In the genomic region with DNA sequence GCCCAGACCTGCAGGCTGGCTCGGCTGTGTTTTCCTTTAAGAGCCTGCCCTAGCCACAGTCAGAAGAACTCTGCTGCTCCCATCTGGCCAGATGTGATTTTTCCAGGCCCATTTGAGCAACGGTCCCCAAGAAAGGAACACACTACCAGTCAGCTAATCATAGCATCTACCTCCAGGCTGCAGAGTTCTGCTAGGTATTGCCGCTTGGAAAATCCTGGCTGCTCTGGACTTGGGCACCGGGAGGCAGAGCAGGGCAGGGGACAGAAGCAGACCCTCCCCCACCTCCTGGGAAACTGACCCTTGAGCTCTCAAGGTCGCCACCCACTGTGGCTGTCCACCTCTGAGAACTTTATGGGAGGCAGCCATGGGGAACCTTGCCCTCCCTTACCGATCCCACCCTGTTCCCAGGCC, we compare ENCODE assay signal across 10 mouse cellular contexts. TPM values are rescaled to one million over a fixed set of nuclear protein-coding genes. Genes with fewer than 3 reads are reported as not detected.
A peak's percentile ranks its signal among the peaks of the same experiment; 100 is the strongest.
DNase-seq lines count a peak whose midpoint lies in the region; ATAC-seq and TF ChIP-seq lines count a peak whose summit lies in the region.
"Had no signal": no experiment of that assay in that cellular context is flagged by ENCODE, and none has a peak within 500 bp of the region (broad histone marks: within the 10 kb centered on the region; RNA-seq: fewer than 3 reads in every experiment).

No protein-coding gene starts in this region.

- H3K9me3 ChIP-seq in hindbrain, embryonic 11.5 days (ENCODE audit: control insufficient read depth, low read length): no peaks in the 10 kb centered on the region
- H3K9me3 ChIP-seq in hindbrain, embryonic 16.5 days (ENCODE audit: control insufficient read depth, low read length): no peaks in the 10 kb centered on the region
- H3K9me3 ChIP-seq in limb, embryonic 11.5 days (ENCODE audit: control insufficient read depth, low read length): no peaks in the 10 kb centered on the region

- CTCF ChIA-PET in Patski (lab: Charles Lee): interaction anchor here (0.9 to 5.2 kb wide), 4 partner anchors 9 to 43 kb away, joined by 3 to 22 read pairs (median 5); partner anchors contain the start of genes Clec18a and Exosc6

- 34% methylated on average over 6 of the region's 6 CpGs for WGBS in hindbrain, embryonic 11.5 days
- WGBS in hindbrain, embryonic 16.5 days: 33% methylated on average over 6 of the region's 6 CpGs
- WGBS in limb, embryonic 11.5 days: 32% methylated on average over 6 of the region's 6 CpGs

- H3K27me3 ChIP-seq in hindbrain, embryonic 11.5 days (ENCODE audit: control insufficient read depth, insufficient read depth, low read length): no peaks in the 10 kb centered on the region
- H3K27me3 ChIP-seq in hindbrain, embryonic 16.5 days (replicated peaks; ENCODE audit: control insufficient read depth, insufficient read depth, low read length): no peaks in the 10 kb centered on the region
- no peaks in the 10 kb centered on the region for H3K27me3 ChIP-seq in Patski
- no peaks in the 10 kb centered on the region for H3K27me3 ChIP-seq in limb, embryonic 11.5 days (ENCODE audit: control insufficient read depth, insufficient read depth, low read length)

- H3K4me1 ChIP-seq in hindbrain, embryonic 11.5 days (replicated peaks; ENCODE audit: control insufficient read depth, insufficient read depth, low read length): peaks cover 4% of the 10 kb centered on the region
- no peaks in the 10 kb centered on the region for H3K4me1 ChIP-seq in hindbrain, embryonic 16.5 days (ENCODE audit: control insufficient read depth, insufficient read depth, low read depth, low read length)
- 0 out of 2 replicates have a peak, but pooled peaks cover 2% of the 10 kb centered on the region for H3K4me1 ChIP-seq in limb, embryonic 11.5 days (ENCODE audit: control insufficient read depth, insufficient read depth, low read length)

- ATAC-seq in hindbrain, embryonic 11.5 days (ENCODE audit: low FRiP score): no peak
- ATAC-seq in hindbrain, embryonic 16.5 days: no peak
- ATAC-seq in Patski: peak; percentile 36
- no peak for ATAC-seq in limb, embryonic 11.5 days (ENCODE audit: insufficient number of reproducible peaks, low FRiP score, low TSS enrichment, low read depth)
- no peak for ATAC-seq in monocyte, adult 5-6 weeks (replicated peaks; ENCODE audit: insufficient number of reproducible peaks, low FRiP score, low TSS enrichment, poor library complexity, severe bottlenecking)

- peak; percentile 30 for DNase-seq in hindbrain, embryonic 11.5 days (ENCODE audit: low spot score)
- no peak for DNase-seq in Patski (ENCODE audit: low read depth, low spot score)
- peak; percentile 12 for DNase-seq in gastrocnemius, postnatal 25 days
- DNase-seq in limb, embryonic 11.5 days (ENCODE audit: low spot score): peak; percentile 51
- no peak for DNase-seq in layer of hippocampus, adult 9-11 months
- no peak for DNase-seq in cerebellum, adult 18-20 months

- H3K4me3 ChIP-seq in hindbrain, embryonic 11.5 days (ENCODE audit: low read depth, low read length): no peak overlapping the region
- H3K4me3 ChIP-seq in hindbrain, embryonic 16.5 days (ENCODE audit: low read length): no peak overlapping the region
- no peak overlapping the region for H3K4me3 ChIP-seq in limb, embryonic 11.5 days (ENCODE audit: low read depth, low read length)

- H3K9ac ChIP-seq in hindbrain, embryonic 11.5 days (ENCODE audit: low read depth, low read length): no peak overlapping the region
- H3K9ac ChIP-seq in hindbrain, embryonic 16.5 days (ENCODE audit: low read depth, low read length): no peak overlapping the region
- no peak overlapping the region for H3K9ac ChIP-seq in limb, embryonic 11.5 days (ENCODE audit: low read length)

- no peaks in the 10 kb centered on the region for H3K36me3 ChIP-seq in hindbrain, embryonic 11.5 days (ENCODE audit: control insufficient read depth, insufficient read depth, low read length)
- H3K36me3 ChIP-seq in hindbrain, embryonic 16.5 days (ENCODE audit: control insufficient read depth, insufficient read depth, low read length): no peaks in the 10 kb centered on the region
- no peaks in the 10 kb centered on the region for H3K36me3 ChIP-seq in limb, embryonic 11.5 days (ENCODE audit: control insufficient read depth, insufficient read depth, low read length)

- H3K4me2 ChIP-seq in hindbrain, embryonic 11.5 days (replicated peaks; ENCODE audit: low read depth, low read length): no peak overlapping the region; the same call in 1 of the 2 replicates
- H3K4me2 ChIP-seq in hindbrain, embryonic 16.5 days (ENCODE audit: low read length): no peak overlapping the region
- H3K4me2 ChIP-seq in limb, embryonic 11.5 days (ENCODE audit: low read depth, severe bottlenecking): no peak overlapping the region

- H3K27ac ChIP-seq in hindbrain, embryonic 11.5 days (ENCODE audit: low read depth, low read length): no peak overlapping the region
- H3K27ac ChIP-seq in hindbrain, embryonic 16.5 days (ENCODE audit: low read depth, low read length): no peak overlapping the region
- no peak overlapping the region for H3K27ac ChIP-seq in limb, embryonic 11.5 days (replicated peaks; ENCODE audit: low read depth, low read length)

- in situ Hi-C loops in Patski (cut with MboI; ENCODE audit: low pct_unique_long_range_greater_than_20kb): loop anchor here (10.0 kb wide), 1 partner anchor 335 kb away; no protein-coding TSS in a partner anchor

- TF ChIP-seq CTCF in Patski (IDR thresholded peaks at IDR 0.05): no peak

- POLR2A ChIA-PET in Patski (lab: Charles Lee): interaction anchor here (0.7 to 1.3 kb wide), 3 partner anchors 11 to 53 kb away, joined by 3 to 9 read pairs (median 3); partner anchors contain the start of gene Exosc6

RNA-seq across cellular contexts. Expression of gene Clec18a, which starts 12.4 kb away (rescaled TPM):
- polyA plus RNA-seq in hindbrain, embryonic 11.5 days (2014; fragmentation: Nextera tagmentation; extraction: Ambion mirVana): 0.52 and 0.88 TPM in 2 replicates
- 0.49 and 0.65 TPM in 2 replicates for polyA plus RNA-seq in hindbrain, embryonic 16.5 days (2015; fragmentation: Nextera tagmentation; extraction: Ambion mirVana)
- 8.3 TPM for polyA plus RNA-seq in Patski (2021)
- total RNA-seq in gastrocnemius, postnatal 25 days (2021): under 1 TPM; 0.64 to 0.88 TPM
- not detected in 2 replicates for polyA plus RNA-seq in limb, embryonic 11.5 days (2014; fragmentation: Nextera tagmentation; extraction: Ambion mirVana)
- not detected in 3 replicates for total RNA-seq in monocyte, adult 5-6 weeks (2017)
- polyA plus RNA-seq: intestine, embryonic 14.5 days; stomach, embryonic 16.5 days had no signal

RNA-seq across cellular contexts. Expression of gene Pdpr, which starts 14.6 kb away (rescaled TPM):
- 5.2 and 6.4 TPM in 2 replicates for polyA plus RNA-seq in hindbrain, embryonic 11.5 days (2014; fragmentation: Nextera tagmentation; extraction: Ambion mirVana)
- 9.5 and 10.5 TPM in 2 replicates for polyA plus RNA-seq in hindbrain, embryonic 16.5 days (2015; fragmentation: Nextera tagmentation; extraction: Ambion mirVana)
- polyA plus RNA-seq in Patski (2021): 26.1 TPM
- total RNA-seq in gastrocnemius, postnatal 25 days (2021): 10 to 100 TPM; 89.9 to 97.1 TPM
- polyA plus RNA-seq in limb, embryonic 11.5 days (2014; fragmentation: Nextera tagmentation; extraction: Ambion mirVana): 5.9 and 7.8 TPM in 2 replicates
- total RNA-seq in monocyte, adult 5-6 weeks (2017): 14.7 to 21.9 TPM (median 18.5 TPM) in 3 replicates

RNA-seq across cellular contexts. Expression of gene Exosc6, which starts 23.7 kb away (rescaled TPM):
- polyA plus RNA-seq in hindbrain, embryonic 11.5 days (2014; fragmentation: Nextera tagmentation; extraction: Ambion mirVana): 15.0 and 21.6 TPM in 2 replicates
- polyA plus RNA-seq in hindbrain, embryonic 16.5 days (2015; fragmentation: Nextera tagmentation; extraction: Ambion mirVana): not detected in 2 replicates
- not detected for polyA plus RNA-seq in Patski (2021)
- not detected for total RNA-seq in gastrocnemius, postnatal 25 days (2021)
- polyA plus RNA-seq in limb, embryonic 11.5 days (2014; fragmentation: Nextera tagmentation; extraction: Ambion mirVana): 31.1 and 35.1 TPM in 2 replicates
- 3.1 to 8.9 TPM (median 5.7 TPM) in 3 replicates for total RNA-seq in monocyte, adult 5-6 weeks (2017)
- polyA plus RNA-seq: stomach, embryonic 16.5 days had no signal

RNA-seq across cellular contexts. Expression of gene Aars, which starts 46.9 kb away (rescaled TPM):
- 64.5 and 74.6 TPM in 2 replicates for polyA plus RNA-seq in hindbrain, embryonic 11.5 days (2014; fragmentation: Nextera tagmentation; extraction: Ambion mirVana)
- 92.2 and 94.7 TPM in 2 replicates for polyA plus RNA-seq in hindbrain, embryonic 16.5 days (2015; fragmentation: Nextera tagmentation; extraction: Ambion mirVana)
- 170 TPM for polyA plus RNA-seq in Patski (2021)
- 10 to 100 TPM; 38.8 to 47.1 TPM for total RNA-seq in gastrocnemius, postnatal 25 days (2021)
- polyA plus RNA-seq in limb, embryonic 11.5 days (2014; fragmentation: Nextera tagmentation; extraction: Ambion mirVana): 66.1 and 78.4 TPM in 2 replicates
- 21.3 to 43.8 TPM (median 39.0 TPM) in 3 replicates for total RNA-seq in monocyte, adult 5-6 weeks (2017)

RNA-seq across cellular contexts. Expression of gene Ddx19b, which starts 48.3 kb away (rescaled TPM):
- 6.0 and 7.2 TPM in 2 replicates for polyA plus RNA-seq in hindbrain, embryonic 11.5 days (2014; fragmentation: Nextera tagmentation; extraction: Ambion mirVana)
- 6.7 and 6.9 TPM in 2 replicates for polyA plus RNA-seq in hindbrain, embryonic 16.5 days (2015; fragmentation: Nextera tagmentation; extraction: Ambion mirVana)
- polyA plus RNA-seq in Patski (2021): 8.3 TPM
- 10 to 100 TPM; 11.4 to 11.5 TPM for total RNA-seq in gastrocnemius, postnatal 25 days (2021)
- polyA plus RNA-seq in limb, embryonic 11.5 days (2014; fragmentation: Nextera tagmentation; extraction: Ambion mirVana): 4.5 and 4.7 TPM in 2 replicates
- 11.0 to 15.2 TPM (median 14.4 TPM) in 3 replicates for total RNA-seq in monocyte, adult 5-6 weeks (2017)

Comparison
In these comparisons a context has a peak if more than half of its experiments do, and no peak if none do; other contexts are left out.
1. RNA of gene Exosc6, which starts 23.7 kb away (polyA plus RNA-seq): 31.1 to 35.1 TPM in limb, embryonic 11.5 days and 15.0 to 21.6 TPM in hindbrain, embryonic 11.5 days; not detected in hindbrain, embryonic 16.5 days and not detected in Patski (single experiment); every median in the first group is over 10 times any median in the second.
2. DNase-seq: peak in hindbrain, embryonic 11.5 days (single experiment), gastrocnemius, postnatal 25 days (single experiment) and limb, embryonic 11.5 days (single experiment); none in Patski (single experiment), layer of hippocampus, adult 9-11 months (single experiment) and cerebellum, adult 18-20 months (0 of 2).